Mouse (Mus musculus) cerebellum, postnatal 36 days (tissue): ENCODE measurements around the gene Lnx1.

Experiments
- DNase-seq, 2 experiments: peaks; one replicate each; pipeline ENCODE4 v3.0.0; 2021 to 2022; ENCODE audit warnings: mixed read lengths in 2 of 2

Gene Lnx1

DNA sequence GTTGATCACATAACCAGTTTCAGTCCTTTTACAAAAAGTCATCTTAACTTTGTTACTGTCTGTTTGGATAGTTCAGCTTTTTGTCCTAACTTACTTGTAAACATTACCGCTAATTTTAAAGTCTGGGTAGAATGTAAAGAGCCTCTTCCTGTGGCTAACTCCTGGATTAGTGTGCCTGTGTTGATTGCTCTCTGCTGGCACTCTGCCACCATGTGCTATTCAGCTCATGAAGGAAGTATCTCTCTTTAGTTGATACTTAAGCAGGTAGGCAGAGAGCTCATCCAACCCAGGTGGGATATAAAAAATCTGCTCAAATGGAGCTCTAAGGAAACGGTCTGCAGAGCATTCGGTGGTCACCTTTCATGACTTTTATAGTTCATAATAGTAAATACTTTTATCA is 101.5 kb downstream of the Lnx1 start:
- DNase-seq, result no peak

DNA sequence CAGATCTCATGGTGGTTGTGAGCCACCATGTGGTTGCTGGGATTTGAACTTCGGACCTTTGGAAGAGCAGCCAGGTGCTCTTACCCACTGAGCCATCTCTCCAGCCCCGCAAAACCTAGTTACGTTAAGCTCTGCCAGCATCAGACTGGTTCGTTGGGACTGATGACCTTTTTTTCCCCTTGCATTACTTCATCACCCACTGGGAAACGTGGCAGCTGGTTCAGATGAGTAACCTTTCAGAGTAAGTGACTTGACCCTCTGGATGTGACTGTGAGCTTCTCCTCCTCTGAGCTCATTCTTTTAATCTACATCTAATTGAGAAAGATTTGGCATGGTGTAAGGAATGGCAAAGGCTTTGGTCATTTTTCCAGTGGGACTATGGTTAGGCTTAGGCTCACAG is 102.7 kb downstream of the Lnx1 start:
- DNase-seq, result no peak

DNA sequence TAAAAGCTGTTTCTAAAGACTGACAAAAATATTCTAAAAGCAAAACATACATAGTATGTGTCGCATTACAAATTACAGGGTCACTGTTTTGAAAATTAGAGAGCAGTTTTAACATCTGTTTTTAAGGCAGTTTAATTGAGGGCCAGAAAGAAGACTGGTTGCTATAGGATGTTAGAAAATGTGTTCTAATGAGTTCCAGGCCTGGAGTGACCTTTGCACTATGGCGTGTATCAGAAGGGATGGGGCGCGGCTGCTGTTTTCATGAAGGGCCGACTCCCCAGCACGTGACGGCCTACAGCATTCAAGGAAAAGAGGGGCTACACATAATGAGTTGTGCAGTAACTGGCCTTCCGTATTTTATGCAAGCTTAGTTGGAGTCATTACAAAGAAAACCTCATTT is 109.6 kb downstream of the Lnx1 start:
- no peak for DNase-seq

DNA sequence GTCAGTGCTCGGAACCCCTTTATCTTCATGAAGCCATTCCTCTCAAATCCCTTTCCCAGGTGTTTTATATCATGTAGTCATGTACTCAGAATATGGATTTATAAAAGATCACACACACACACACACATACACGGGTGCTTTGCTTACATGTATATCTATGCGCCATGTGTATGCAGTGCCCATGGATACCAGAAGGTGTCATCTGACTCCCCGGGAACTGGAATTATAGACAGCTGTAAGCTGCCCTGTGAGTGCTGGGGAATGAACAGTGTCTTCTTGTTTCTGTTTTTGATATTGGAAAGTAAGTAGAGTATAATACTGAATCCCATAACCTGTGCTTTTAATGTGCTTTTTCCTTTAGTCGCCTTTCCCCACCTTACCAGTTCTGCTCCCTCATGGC is 111.3 kb downstream of the Lnx1 start:
- no peak for DNase-seq

DNA sequence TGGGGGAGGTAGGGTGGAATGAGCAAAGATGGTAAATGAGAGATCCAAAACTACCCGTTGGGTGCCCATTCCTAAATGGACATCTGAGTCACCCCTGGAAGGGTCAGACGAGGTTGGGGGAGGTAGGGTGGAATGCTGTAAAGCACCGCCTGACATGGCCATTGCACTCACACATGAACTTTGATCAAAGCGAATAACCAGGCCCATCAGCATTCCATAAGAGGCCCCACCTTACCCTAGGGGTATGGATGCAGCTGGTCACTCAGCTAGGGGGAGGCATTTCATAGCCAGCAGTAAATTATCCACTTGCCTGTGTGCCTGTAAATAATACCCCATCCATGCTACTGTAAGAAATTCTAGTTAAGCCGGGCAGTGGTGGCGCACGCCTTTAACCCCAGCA is 113.6 kb downstream of the Lnx1 start:
- no peak for DNase-seq

DNA sequence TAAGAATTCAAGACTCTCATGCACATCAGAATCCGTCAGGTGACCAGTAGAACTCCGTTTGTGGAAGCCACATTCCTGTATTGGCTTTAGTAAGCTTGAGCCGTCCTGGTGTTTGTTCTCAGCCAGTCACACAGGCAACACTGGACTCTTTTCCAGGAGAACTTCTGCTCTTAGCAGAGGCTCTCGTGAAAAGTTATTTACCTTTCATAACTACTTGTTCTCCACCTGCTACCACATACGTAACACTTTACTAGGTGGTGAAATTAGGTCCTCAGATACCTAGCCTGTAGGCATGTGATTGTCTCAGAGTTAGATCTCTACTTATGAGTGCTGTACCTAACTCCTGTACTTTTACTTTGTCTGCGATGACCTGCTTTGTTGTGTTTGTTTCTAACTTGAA is 130.9 kb downstream of the Lnx1 start:
- DNase-seq, result no peak

DNA sequence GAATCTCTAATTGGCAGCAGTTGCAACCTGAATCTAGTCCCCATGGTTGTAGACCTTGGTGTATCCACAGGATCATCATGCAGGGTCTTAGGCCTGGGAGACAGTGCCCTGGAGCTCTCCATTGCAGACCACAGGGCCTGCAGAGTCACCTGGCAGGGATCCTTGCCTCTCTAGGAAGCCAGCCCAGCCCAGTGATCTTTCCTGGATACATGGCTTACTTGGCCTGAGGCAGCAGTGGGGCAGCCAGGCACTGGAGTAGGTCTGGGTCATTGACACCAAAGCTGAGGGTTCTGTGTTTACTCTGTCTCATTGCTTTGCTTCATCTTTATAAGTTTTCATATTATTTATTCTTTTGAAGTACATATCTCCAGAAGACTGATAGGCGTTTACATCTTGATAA is 141.6 kb downstream of the Lnx1 start:
- DNase-seq, result no peak

DNA sequence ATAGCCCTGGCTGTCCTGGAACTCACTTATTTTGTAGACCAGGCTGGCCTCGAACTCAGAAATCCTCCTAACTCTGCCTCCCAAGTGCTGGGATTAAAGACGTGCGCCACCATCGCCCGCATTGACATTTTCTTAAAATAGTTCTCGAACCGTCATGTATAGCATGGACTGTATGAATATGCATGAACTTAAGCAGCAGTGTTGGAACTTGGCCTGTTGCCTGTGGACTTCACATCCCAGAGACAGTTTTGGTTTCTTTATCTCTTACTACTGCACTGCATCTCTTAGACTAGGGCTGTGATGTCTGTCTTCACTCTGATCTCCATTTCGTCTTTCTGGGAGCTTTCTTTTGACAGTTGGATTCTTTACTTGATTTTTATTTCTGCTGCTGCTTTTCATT is 153.1 kb downstream of the Lnx1 start:
- DNase-seq, result no peak

DNA sequence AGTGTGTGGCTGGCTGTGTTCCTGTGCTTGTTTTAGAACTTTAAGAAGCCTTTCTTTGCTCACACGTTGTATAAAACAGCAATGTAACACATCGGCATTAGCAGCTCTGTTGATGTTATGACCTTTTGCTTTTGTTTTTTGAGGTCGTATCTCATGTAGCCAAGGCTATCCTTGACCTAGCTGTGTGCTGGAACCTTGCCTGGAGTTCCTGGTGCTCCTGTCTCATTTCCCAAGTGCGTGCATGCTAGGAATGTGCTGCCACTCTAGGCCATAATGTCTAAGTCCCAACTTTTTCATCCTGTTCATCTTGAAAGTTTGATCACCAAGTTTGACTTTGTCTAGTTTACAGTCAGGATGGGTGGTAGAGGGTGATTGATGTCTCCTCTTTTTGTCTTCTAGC is 157.1 kb downstream of the Lnx1 start:
- no peak for DNase-seq
